Mouse (Mus musculus): Measurements from ENCODE around the gene Zbed3. TPM values are rescaled to one million over a fixed set of nuclear protein-coding genes. Genes with fewer than 3 reads are reported as not detected.
A peak's percentile ranks its signal among the peaks of the same experiment; 100 is the strongest.

The Zbed3 gene
- total RNA-seq (2021) = 10 to 100 TPM; 34.9 to 36.3 TPM
- long read RNA-seq, experiment 1, transcript Zbed3-201 (2 exons, 1,894 nt) = major isoform, 14 of 15 reads
- long read RNA-seq, experiment 1, partial matches to known transcripts = 0 of 15 reads
- long read RNA-seq, experiment 1, other reads (novel, unspliced or antisense) = 1 of 15 reads
- long read RNA-seq, experiment 2, transcript Zbed3-201 (2 exons, 1,894 nt) = major isoform, 11 of 12 reads
- long read RNA-seq, experiment 2, partial matches to known transcripts = 0 of 12 reads
- long read RNA-seq, experiment 2, other reads (novel, unspliced or antisense) = 1 of 12 reads

- DNase-seq = no peak
Observed at GRCm38 (mm10) chr13:95323400-95323799, at the start of gene Zbed3. Gene Zbed3, plus strand, starts transcription at chr13:95323612.

GRCm38 (mm10) chr13:95278426-95279025 is 44.9 kb upstream of the Zbed3 start:
- DNase-seq = peak; percentile 64

GRCm38 (mm10) chr13:95281740-95282673 is 41.4 kb upstream of the Zbed3 start:
- DNase-seq = peak; percentile 69

- peak; percentile 82 for DNase-seq
Observed at GRCm38 (mm10) chr13:95286989-95287388, 36.4 kb upstream of the Zbed3 start.

- no peak for DNase-seq
Observed at GRCm38 (mm10) chr13:95288027-95288426, 35.4 kb upstream of the Zbed3 start.

- DNase-seq = no peak
Observed at GRCm38 (mm10) chr13:95291983-95292382, 31.4 kb upstream of the Zbed3 start.

- DNase-seq = no peak
Observed at GRCm38 (mm10) chr13:95299956-95300355, 23.5 kb upstream of the Zbed3 start.

- no peak for DNase-seq
Observed at GRCm38 (mm10) chr13:95306596-95306995, 16.8 kb upstream of the Zbed3 start.

GRCm38 (mm10) chr13:95307100-95307655 is 16.2 kb upstream of the Zbed3 start:
- DNase-seq = no peak

- no peak for DNase-seq
Observed at GRCm38 (mm10) chr13:95312016-95312415, 11.4 kb upstream of the Zbed3 start.

GRCm38 (mm10) chr13:95319153-95319552 is 4.3 kb upstream of the Zbed3 start:
- no peak for DNase-seq

GRCm38 (mm10) chr13:95320451-95320850 is 3.0 kb upstream of the Zbed3 start:
- no peak for DNase-seq

- peak; percentile 76 for DNase-seq
Observed at GRCm38 (mm10) chr13:95323950-95324625, 676 bp downstream of the Zbed3 start.

GRCm38 (mm10) chr13:95324626-95325079 is 1.2 kb downstream of the Zbed3 start:
- no peak for DNase-seq

- peak; percentile 81 for DNase-seq
Observed at GRCm38 (mm10) chr13:95325080-95325906, 1.9 kb downstream of the Zbed3 start.

GRCm38 (mm10) chr13:95325907-95326550 is 2.6 kb downstream of the Zbed3 start:
- no peak for DNase-seq

GRCm38 (mm10) chr13:95326611-95327344 is 3.4 kb downstream of the Zbed3 start:
- DNase-seq = no peak

- DNase-seq = peak; percentile 34
Observed at GRCm38 (mm10) chr13:95327345-95327741, 3.9 kb downstream of the Zbed3 start.

- no peak for DNase-seq
Observed at GRCm38 (mm10) chr13:95328767-95329166, 5.4 kb downstream of the Zbed3 start.

GRCm38 (mm10) chr13:95330507-95330906 is 7.1 kb downstream of the Zbed3 start:
- DNase-seq = no peak
